Mouse (Mus musculus) right cerebral cortex, adult 18-20 months (tissue): ENCODE data around the gene Lrrc2.

Experiments
- DNase-seq: peaks from one replicate; pipeline ENCODE4 v3.0.0; 2022; ENCODE audit warnings: mixed read lengths

Lrrc2 gene

GRCm38 (mm10) chr9:110989141-110989540 is 37.8 kb downstream of the Lrrc2 start:
- no peak for DNase-seq

GRCm38 (mm10) chr9:110989543-110989942 is 38.2 kb downstream of the Lrrc2 start:
- DNase-seq, result no peak

- no peak for DNase-seq
These were observed 38.9 kb downstream of the Lrrc2 start, which contains the start of gene Rtp3 for GRCm38 (mm10) chr9:110990204-110990603. Gene Rtp3, minus strand, starts transcription at chr9:110990583.

GRCm38 (mm10) chr9:110993281-110993709 is 42.0 kb downstream of the Lrrc2 start:
- DNase-seq, result no peak

- DNase-seq, result peak; percentile 84
These were observed 43.4 kb downstream of the Lrrc2 start for GRCm38 (mm10) chr9:110994716-110995172.

- peak; percentile 69 for DNase-seq
These were observed 45.9 kb downstream of the Lrrc2 start for GRCm38 (mm10) chr9:110997245-110997644.

GRCm38 (mm10) chr9:110999056-110999455 is 47.7 kb downstream of the Lrrc2 start:
- DNase-seq, result no peak

GRCm38 (mm10) chr9:110999856-111000255 is 48.5 kb downstream of the Lrrc2 start:
- DNase-seq, result no peak

GRCm38 (mm10) chr9:111001621-111002020 is 50.3 kb downstream of the Lrrc2 start:
- no peak for DNase-seq

GRCm38 (mm10) chr9:111003279-111003678 is 51.9 kb downstream of the Lrrc2 start:
- no peak for DNase-seq

GRCm38 (mm10) chr9:111006544-111006943 is 55.2 kb downstream of the Lrrc2 start:
- no peak for DNase-seq

- no peak for DNase-seq
These were observed 58.4 kb downstream of the Lrrc2 start for GRCm38 (mm10) chr9:111009763-111010162.

- DNase-seq, result no peak
These were observed 60.2 kb downstream of the Lrrc2 start for GRCm38 (mm10) chr9:111011550-111011949.

GRCm38 (mm10) chr9:111012041-111012440 is 60.7 kb downstream of the Lrrc2 start:
- DNase-seq, result no peak

GRCm38 (mm10) chr9:111015658-111016057 is 64.3 kb downstream of the Lrrc2 start:
- no peak for DNase-seq

GRCm38 (mm10) chr9:111019022-111019421 is 67.7 kb downstream of the Lrrc2 start, which contains the start of gene Ltf:
Gene Ltf, plus strand, starts transcription at chr9:111019271.
- DNase-seq, result no peak

- DNase-seq, result no peak
These were observed 75.4 kb downstream of the Lrrc2 start for GRCm38 (mm10) chr9:111026791-111027190.
